Mouse (Mus musculus) olfactory bulb, adult 2 months (tissue): ENCODE results near the gene Cd38. TPM values are rescaled to one million over a fixed set of nuclear protein-coding genes. Genes with fewer than 3 reads are reported as not detected.

Source experiments
- H3K27ac ChIP-seq: fragments of 200-500 bp; 2 replicates; pipeline ENCODE4 v1.5.1; 2012; ENCODE audit warnings: low read depth, low read length; ENCODE audit not compliant: insufficient read depth
- H3K4me1 ChIP-seq: fragments of 200-500 bp; 2 replicates; pipeline ENCODE4 v1.6.1; 2012; ENCODE audit warnings: low read length; ENCODE audit not compliant: control insufficient read depth, insufficient read depth
- H3K4me3 ChIP-seq: fragments of 200-500 bp; 2 replicates; pipeline ENCODE4 v1.5.1; 2012; ENCODE audit warnings: mild to moderate bottlenecking, low read depth, low read length, moderate library complexity; ENCODE audit not compliant: insufficient read depth
- CTCF ChIP-seq: fragments of 200-500 bp; IDR thresholded peaks from 2 replicates; pipeline ENCODE4 v1.5.1; 2012; ENCODE audit warnings: low read depth, mild to moderate bottlenecking, low read length, moderate library complexity; ENCODE audit not compliant: insufficient read depth
- POLR2A ChIP-seq: fragments of 200-500 bp; IDR thresholded peaks from 2 replicates; pipeline ENCODE4 v1.6.1; 2012; ENCODE audit warnings: mild to moderate bottlenecking, low read depth, low read length, moderate library complexity; ENCODE audit not compliant: insufficient read depth
- WGBS: fragments of 180-500 bp; shearing (Covaris S2); methylation state at CpG from one replicate; pipeline ENCODE4 v1.1.7; 2018; 5-methylcytosine and 5-hydroxymethylcytosine counted together
- polyA plus RNA-seq: library from polyadenylated mRNA; stranded (reverse); fragments of >200 nt; gene quantifications from 2 replicates; pipeline ENCODE4 v1.2.4, GENCODE M21; 2012; ENCODE audit warnings: low replicate concordance; ENCODE audit not compliant: missing spikeins, insufficient read depth, insufficient read length

Gene Cd38
- polyA plus RNA-seq, 1 experiment, result not detected

DNA sequence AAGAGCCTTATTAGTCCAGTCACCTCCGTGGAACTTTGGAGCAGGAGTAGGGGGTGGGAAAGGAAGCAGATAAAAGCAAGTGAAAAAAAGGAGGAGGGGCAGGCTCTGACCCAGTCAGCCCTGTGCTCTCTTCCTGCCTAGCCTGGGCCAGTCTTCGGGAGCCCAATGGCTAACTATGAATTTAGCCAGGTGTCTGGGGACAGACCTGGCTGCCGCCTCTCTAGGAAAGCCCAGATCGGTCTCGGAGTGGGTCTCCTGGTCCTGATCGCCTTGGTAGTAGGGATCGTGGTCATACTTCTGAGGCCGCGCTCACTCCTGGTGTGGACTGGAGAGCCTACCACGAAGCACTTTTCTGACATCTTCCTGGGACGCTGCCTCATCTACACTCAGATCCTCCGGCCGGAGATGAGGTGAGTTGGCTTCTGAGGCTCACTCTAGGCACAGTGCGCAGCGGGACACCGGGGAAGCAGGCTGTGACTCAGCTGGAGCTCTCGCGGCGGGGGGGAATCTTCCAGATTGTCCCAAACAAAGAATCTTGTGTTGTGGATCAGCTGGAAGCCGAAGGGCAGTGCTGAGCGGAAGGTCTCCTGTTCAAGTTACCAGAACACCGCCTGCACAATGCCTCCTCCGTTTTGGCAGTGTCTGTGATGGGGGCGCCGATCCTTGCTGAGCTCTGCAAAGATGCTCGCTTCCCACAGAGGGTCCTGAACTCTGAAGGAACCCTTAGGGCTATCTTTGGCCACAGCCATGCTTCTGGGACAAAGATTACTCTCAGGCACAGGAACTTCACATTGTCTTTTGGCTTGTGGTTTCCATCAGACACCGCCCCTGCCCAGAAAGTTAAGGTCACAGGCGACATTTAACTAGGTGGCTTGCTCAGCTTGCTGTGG lies 603 bp downstream of the Cd38 start:
- no peak overlapping the region for H3K27ac ChIP-seq
- WGBS, result 14% methylated on average over 28 of the region's 28 CpGs
- H3K4me3 ChIP-seq, result peak overlapping the region; percentile 5
- TF ChIP-seq POLR2A (no peak), CTCF (no peak)
- peaks cover 8% of the 10 kb centered on the region; the same call in 1 of the 2 replicates for H3K4me1 ChIP-seq

DNA sequence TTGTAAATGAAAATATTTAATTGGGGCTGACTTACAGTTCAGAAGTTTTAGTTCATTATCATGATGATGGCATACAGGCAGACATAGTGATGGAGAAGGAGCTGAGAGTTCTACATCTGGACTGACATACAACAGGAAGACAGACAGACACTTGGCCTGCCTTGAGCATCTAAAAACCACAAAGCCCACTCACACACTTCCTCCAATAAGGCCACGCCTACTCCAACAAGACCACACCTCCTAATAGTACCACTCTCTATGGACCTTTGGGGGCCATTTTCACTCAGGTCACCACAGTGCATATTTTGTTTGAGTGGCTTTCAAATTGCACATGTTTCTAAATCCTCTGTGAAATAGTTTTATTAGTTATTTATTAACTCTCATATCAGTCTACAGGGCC lies 3.5 kb downstream of the Cd38 start:
- Histone ChIP-seq H3K4me1 (peaks cover 8% of the 10 kb centered on the region; the same call in 1 of the 2 replicates), H3K27ac (no peak overlapping the region), H3K4me3 (no peak overlapping the region)
- no peak for TF ChIP-seq POLR2A
- no peak for TF ChIP-seq CTCF
- WGBS, result 80% methylated on average over 1 of the region's 1 CpGs

DNA sequence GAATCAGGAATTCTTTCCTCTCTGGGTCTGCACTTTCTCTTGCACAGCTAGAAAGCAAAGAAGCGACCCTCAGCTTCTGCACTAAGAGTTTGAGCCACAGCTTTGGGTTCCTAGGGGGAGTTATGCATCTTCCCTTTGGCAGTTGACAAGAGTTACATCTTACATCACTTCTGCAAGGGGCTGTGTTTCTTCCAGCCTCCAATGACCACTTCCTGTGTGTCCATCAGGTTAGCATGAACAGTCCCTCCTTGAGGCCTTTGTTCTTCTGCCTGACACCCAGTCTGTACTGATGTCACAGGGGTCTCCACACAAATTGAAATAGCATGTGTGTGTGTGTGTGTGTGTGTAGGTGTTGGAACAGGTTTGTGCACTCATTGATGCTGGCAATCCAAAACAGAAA lies 4.3 kb downstream of the Cd38 start:
- H3K4me1 ChIP-seq, result peaks cover 8% of the 10 kb centered on the region; the same call in 1 of the 2 replicates
- no peak for TF ChIP-seq POLR2A
- TF ChIP-seq CTCF, result no peak
- 85% methylated on average over 1 of the region's 1 CpGs for WGBS
- no peak overlapping the region for H3K4me3 ChIP-seq
- no peak overlapping the region for H3K27ac ChIP-seq

DNA sequence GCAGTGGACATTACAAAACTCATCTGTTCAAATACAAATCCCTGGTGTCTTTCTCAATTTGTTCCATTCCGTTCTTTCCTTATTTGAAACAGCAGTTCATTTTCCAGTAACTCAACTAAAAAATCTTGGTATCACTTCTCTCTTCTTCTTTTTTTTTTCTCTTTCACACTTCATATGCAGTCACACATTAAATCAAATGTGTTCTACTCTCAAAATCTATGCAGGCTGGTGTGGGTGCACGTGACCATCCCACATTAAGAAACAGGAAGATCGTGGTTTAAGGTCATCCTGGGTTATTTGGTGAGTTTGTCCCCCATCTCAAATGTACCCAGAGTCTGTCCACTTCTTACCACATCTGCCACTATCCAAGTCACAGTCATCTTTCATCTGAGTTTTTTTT lies 13.7 kb downstream of the Cd38 start:
- no peaks in the 10 kb centered on the region for H3K4me1 ChIP-seq
- no peak overlapping the region for H3K27ac ChIP-seq
- no peak for TF ChIP-seq POLR2A
- no peak for TF ChIP-seq CTCF
- no peak overlapping the region for H3K4me3 ChIP-seq
- WGBS, result 91% methylated on average over 3 of the region's 3 CpGs

DNA sequence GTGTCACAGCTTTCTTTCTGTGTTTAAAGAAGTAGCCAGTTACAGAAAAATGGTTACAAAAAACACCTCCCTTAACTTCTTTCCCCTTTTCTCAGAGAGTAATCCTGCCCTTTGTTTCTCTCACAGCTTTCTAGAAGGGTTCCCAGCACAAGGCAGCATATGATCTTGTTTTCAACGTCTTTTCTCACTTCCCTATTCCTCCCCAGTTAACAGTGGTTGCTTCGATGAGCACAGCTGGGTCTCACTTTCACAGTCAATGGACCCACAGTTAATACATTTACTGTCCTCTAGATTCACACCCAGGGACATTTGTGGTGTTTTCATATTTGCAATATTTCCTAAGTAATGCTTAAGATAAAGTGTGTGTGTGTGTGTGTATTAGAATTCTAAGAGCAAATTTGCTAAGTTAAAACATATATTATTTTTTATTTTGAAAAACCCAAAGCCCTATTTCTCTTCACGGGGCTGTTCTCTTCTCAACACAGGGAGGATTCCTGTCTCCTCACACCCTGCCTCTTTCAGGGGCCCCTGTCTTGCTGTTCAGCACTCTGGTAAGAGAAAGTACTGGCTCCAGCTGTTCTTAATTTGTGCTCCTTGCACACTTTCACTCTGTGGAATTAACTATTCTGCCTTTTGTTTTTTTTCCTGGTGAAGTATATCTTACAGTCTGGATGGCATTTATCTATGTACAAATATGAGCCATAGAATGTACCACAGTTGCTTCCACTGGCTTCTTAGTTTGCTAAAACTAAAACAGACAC lies 16.9 kb downstream of the Cd38 start:
- TF ChIP-seq POLR2A, result no peak
- no peak for TF ChIP-seq CTCF
- no peaks in the 10 kb centered on the region for H3K4me1 ChIP-seq
- H3K4me3 ChIP-seq, result no peak overlapping the region
- WGBS, result 21% methylated on average over 3 of the region's 3 CpGs
- H3K27ac ChIP-seq, result no peak overlapping the region

DNA sequence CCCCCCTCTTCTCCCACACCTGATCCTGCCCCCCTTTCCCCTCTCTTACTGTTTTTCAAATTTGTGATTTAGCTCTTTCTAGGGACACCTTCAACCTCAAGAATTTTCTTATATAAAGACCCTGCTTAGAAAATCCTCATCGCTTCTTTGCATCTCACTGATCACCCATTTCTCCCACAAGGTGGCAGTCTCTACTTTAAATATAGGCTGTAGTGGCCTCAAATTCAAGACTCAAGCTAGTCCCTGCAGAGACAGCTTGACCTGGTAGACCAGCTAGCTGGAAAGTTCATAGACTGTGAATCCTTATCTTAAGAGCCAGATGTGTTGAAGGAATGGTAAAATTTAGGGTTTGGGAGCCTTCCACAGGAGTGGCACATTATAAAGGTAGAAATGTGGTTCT lies 24.0 kb downstream of the Cd38 start:
- WGBS, result 50% methylated on average over 1 of the region's 1 CpGs
- no peak for TF ChIP-seq CTCF
- no peak for TF ChIP-seq POLR2A
- H3K4me1 ChIP-seq, result no peaks in the 10 kb centered on the region
- no peak overlapping the region for H3K27ac ChIP-seq
- H3K4me3 ChIP-seq, result no peak overlapping the region

DNA sequence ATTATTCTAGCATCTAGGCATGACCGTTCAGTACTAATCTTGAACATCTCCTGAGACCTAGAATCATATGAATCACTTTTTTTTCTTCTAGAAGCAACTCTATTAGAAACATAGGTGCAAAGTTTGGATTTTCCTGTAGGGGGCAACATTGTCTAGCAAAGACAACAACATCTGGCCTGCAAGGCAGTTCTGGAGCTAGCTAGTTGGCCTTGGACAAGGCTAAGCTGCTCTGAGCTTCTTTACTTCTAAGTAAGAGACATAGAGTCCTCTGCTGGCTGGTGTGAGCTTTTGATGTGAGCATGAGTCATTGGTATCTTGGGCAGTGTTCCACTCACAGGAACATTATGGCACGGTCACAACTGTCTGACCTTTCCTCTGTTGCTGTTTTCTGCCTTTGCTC lies 25.8 kb downstream of the Cd38 start:
- no peak overlapping the region for H3K27ac ChIP-seq
- no peak overlapping the region for H3K4me3 ChIP-seq
- TF ChIP-seq CTCF (no peak), POLR2A (no peak)
- whole genome bisulfite sequencing, result 80% methylated on average over 2 of the region's 2 CpGs
- no peaks in the 10 kb centered on the region for H3K4me1 ChIP-seq

DNA sequence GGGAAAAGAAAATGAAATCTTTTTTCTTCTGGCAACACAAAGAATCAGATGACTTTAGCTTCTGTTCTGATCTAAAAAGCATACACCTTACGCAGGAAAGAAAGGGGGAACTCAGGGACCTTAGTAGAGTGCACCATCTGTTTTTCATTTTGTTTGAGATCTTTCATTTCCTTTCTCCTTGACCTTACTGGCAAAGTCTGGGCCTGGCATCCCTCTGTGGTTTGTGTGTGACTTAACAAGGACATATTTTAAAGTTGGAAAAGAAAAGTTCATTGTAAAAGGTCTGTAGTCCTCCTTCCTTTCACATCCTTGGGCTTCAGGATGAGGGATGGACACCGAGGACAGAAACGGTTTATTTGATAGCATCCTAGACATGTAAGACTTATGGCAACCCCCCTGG lies 27.6 kb downstream of the Cd38 start:
- WGBS, result 88% methylated on average over 3 of the region's 3 CpGs
- no peaks in the 10 kb centered on the region for H3K4me1 ChIP-seq
- TF ChIP-seq POLR2A (no peak), CTCF (no peak)
- no peak overlapping the region for H3K4me3 ChIP-seq
- H3K27ac ChIP-seq, result no peak overlapping the region

DNA sequence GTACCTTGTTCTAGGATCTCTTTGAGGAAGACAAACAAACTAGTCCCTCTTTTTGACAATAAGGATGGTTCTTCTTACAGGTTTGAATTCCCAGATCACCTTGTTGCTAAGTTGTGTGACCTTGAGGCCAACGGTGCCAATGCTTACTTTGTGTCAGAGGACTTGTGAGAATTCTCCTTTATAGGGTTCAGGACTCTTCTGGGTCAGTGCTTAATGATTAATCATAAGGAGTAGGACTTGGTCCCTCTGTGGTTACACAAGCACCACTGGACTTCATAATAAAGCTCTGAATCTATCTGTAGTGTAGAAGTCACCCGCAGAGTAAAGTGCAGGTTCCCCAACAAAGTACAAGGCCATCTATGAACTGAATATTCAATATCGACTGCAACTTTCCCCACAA lies 36.3 kb downstream of the Cd38 start:
- no peak for TF ChIP-seq POLR2A
- no peak for TF ChIP-seq CTCF
- WGBS, result 93% methylated on average over 3 of the region's 3 CpGs
- no peak overlapping the region for H3K27ac ChIP-seq
- no peak overlapping the region for H3K4me3 ChIP-seq
- no peaks in the 10 kb centered on the region for H3K4me1 ChIP-seq
